In genomic region chr5:137123516-137123915, GRCm38 (mm10) we compare ENCODE assay signal across 19 mouse cellular contexts. TPM values are rescaled to one million over a fixed set of nuclear protein-coding genes. Genes with fewer than 3 reads are reported as not detected.
DNase-seq lines count a peak whose midpoint lies in the region; ATAC-seq and TF ChIP-seq lines count a peak whose summit lies in the region.
"Had no signal": no experiment of that assay in that cellular context is flagged by ENCODE, and none has a peak within 500 bp of the region (broad histone marks: within the 10 kb centered on the region; RNA-seq: fewer than 3 reads in every experiment).

No protein-coding gene starts in this region.

- H3K9me3 ChIP-seq in liver, embryonic 13.5 days (replicated peaks), result no peaks in the 10 kb centered on the region
- no peaks in the 10 kb centered on the region for H3K9me3 ChIP-seq in forebrain, embryonic 16.5 days (ENCODE audit: control insufficient read depth, low read length)
- no peaks in the 10 kb centered on the region for H3K9me3 ChIP-seq in hindbrain, postnatal 0 days (ENCODE audit: low read length)
- no peaks in the 10 kb centered on the region for H3K9me3 ChIP-seq in midbrain, postnatal 0 days (ENCODE audit: low read length)
- H3K9me3 ChIP-seq: heart, embryonic 13.5 days; kidney, embryonic 15.5 days had no signal

- 32% methylated on average over 4 of the region's 4 CpGs for WGBS in liver, embryonic 13.5 days (ENCODE audit: insufficient replicate concordance)
- 80% methylated on average over 4 of the region's 4 CpGs for WGBS in forebrain, embryonic 16.5 days
- 85% methylated on average over 4 of the region's 4 CpGs for WGBS in hindbrain, postnatal 0 days
- WGBS in midbrain, postnatal 0 days, result 79% methylated on average over 4 of the region's 4 CpGs

- H3K36me3 ChIP-seq in liver, embryonic 13.5 days, result no peaks in the 10 kb centered on the region
- no peaks in the 10 kb centered on the region for H3K36me3 ChIP-seq in forebrain, embryonic 16.5 days (ENCODE audit: control insufficient read depth, insufficient read depth)
- no peaks in the 10 kb centered on the region for H3K36me3 ChIP-seq in hindbrain, postnatal 0 days (ENCODE audit: insufficient read depth, low read length)
- H3K36me3 ChIP-seq in midbrain, postnatal 0 days (ENCODE audit: insufficient read depth, low read length), result no peaks in the 10 kb centered on the region
- H3K36me3 ChIP-seq: heart, embryonic 13.5 days; kidney, embryonic 15.5 days had no signal

- no peak overlapping the region for H3K27ac ChIP-seq in liver, embryonic 13.5 days
- H3K27ac ChIP-seq in forebrain, embryonic 16.5 days (ENCODE audit: low read length), result peak overlapping the region; percentile 58
- peak overlapping the region; percentile 62 for H3K27ac ChIP-seq in hindbrain, postnatal 0 days
- H3K27ac ChIP-seq in midbrain, postnatal 0 days (ENCODE audit: low read depth, low read length), result peak overlapping the region; percentile 80
- H3K27ac ChIP-seq: heart, embryonic 13.5 days; kidney, embryonic 15.5 days had no signal

- no peak for DNase-seq in liver, embryonic 13.5 days
- no peak for DNase-seq in liver
- no peak for DNase-seq in hindbrain, postnatal 0 days (ENCODE audit: low spot score)
- no peak for DNase-seq in midbrain, postnatal 0 days (ENCODE audit: low spot score)
- no peak for DNase-seq in left cerebral cortex, adult 9 months (ENCODE audit: low spot score in 2 of 2)
- DNase-seq in kidney, postnatal 25 days, result no peak
- DNase-seq in thymus, postnatal 36 days, result no peak
- DNase-seq: cerebellum, adult 9-11 months; heart, postnatal 4 days; spleen, adult 18-20 months had no signal

- peak; percentile 52; the same call in 1 of the 2 replicates for ATAC-seq in liver, embryonic 13.5 days (ENCODE audit: low read depth)
- no peak for ATAC-seq in forebrain, embryonic 16.5 days
- 0 out of 2 replicates have a peak, but pooled peaks have one; percentile 14 for ATAC-seq in hindbrain, postnatal 0 days
- no peak for ATAC-seq in midbrain, postnatal 0 days (ENCODE audit: low FRiP score)
- ATAC-seq: activated CD4-positive, CD25-positive, alpha-beta regulatory T cell, adult 4 months had no signal

- H3K4me3 ChIP-seq in liver, embryonic 13.5 days (replicated peaks), result no peak overlapping the region
- no peak overlapping the region for H3K4me3 ChIP-seq in forebrain, embryonic 16.5 days (replicated peaks; ENCODE audit: low read length)
- H3K4me3 ChIP-seq in hindbrain, postnatal 0 days (ENCODE audit: low read length), result no peak overlapping the region
- no peak overlapping the region for H3K4me3 ChIP-seq in midbrain, postnatal 0 days (ENCODE audit: low read depth, low read length)
- H3K4me3 ChIP-seq: heart, embryonic 13.5 days; kidney, embryonic 15.5 days had no signal

- H3K27me3 ChIP-seq in liver, embryonic 13.5 days, result no peaks in the 10 kb centered on the region
- no peaks in the 10 kb centered on the region for H3K27me3 ChIP-seq in forebrain, embryonic 16.5 days (replicated peaks; ENCODE audit: control insufficient read depth, insufficient read depth, low read length)
- no peaks in the 10 kb centered on the region for H3K27me3 ChIP-seq in hindbrain, postnatal 0 days (ENCODE audit: insufficient read depth, low read length)
- no peaks in the 10 kb centered on the region for H3K27me3 ChIP-seq in midbrain, postnatal 0 days (ENCODE audit: insufficient read depth, low read length)
- H3K27me3 ChIP-seq: kidney, embryonic 15.5 days had no signal

- peaks cover 23% of the 10 kb centered on the region for H3K4me1 ChIP-seq in liver, embryonic 13.5 days (replicated peaks)
- peaks cover 10% of the 10 kb centered on the region for H3K4me1 ChIP-seq in forebrain, embryonic 16.5 days (replicated peaks; ENCODE audit: control insufficient read depth, insufficient read depth, low read length)
- peaks cover 4% of the 10 kb centered on the region; the same call in 1 of the 2 replicates for H3K4me1 ChIP-seq in hindbrain, postnatal 0 days (ENCODE audit: insufficient read depth, low read length)
- H3K4me1 ChIP-seq in midbrain, postnatal 0 days (ENCODE audit: insufficient read depth, low read length), result 0 out of 2 replicates have a peak, but pooled peaks cover 8% of the 10 kb centered on the region

- no peak for TF ChIP-seq CTCF in hindbrain, postnatal 0 days (IDR thresholded peaks at IDR 0.05; ENCODE audit: low read depth)
- TF ChIP-seq CTCF in midbrain, postnatal 0 days (IDR thresholded peaks at IDR 0.05), result no peak

- no peak overlapping the region for H3K9ac ChIP-seq in liver, embryonic 13.5 days
- H3K9ac ChIP-seq in forebrain, embryonic 16.5 days (replicated peaks; ENCODE audit: low read depth, low read length), result no peak overlapping the region
- no peak overlapping the region for H3K9ac ChIP-seq in hindbrain, postnatal 0 days (replicated peaks; ENCODE audit: low read length)
- H3K9ac ChIP-seq in midbrain, postnatal 0 days (replicated peaks; ENCODE audit: low read length, poor library complexity, severe bottlenecking), result no peak overlapping the region
- H3K9ac ChIP-seq: heart, embryonic 13.5 days; kidney, embryonic 15.5 days had no signal

- H3K4me2 ChIP-seq in liver, embryonic 13.5 days, result no peak overlapping the region
- no peak overlapping the region for H3K4me2 ChIP-seq in forebrain, embryonic 16.5 days (ENCODE audit: low read length)
- no peak overlapping the region for H3K4me2 ChIP-seq in hindbrain, postnatal 0 days (ENCODE audit: low read depth, low read length)
- H3K4me2 ChIP-seq in midbrain, postnatal 0 days (ENCODE audit: low read depth, low read length, poor library complexity, severe bottlenecking), result no peak overlapping the region
- H3K4me2 ChIP-seq: heart, embryonic 13.5 days had no signal

RNA-seq across cellular contexts. Expression of gene Trim56, which starts 7.5 kb away (rescaled TPM):
- polyA plus RNA-seq in liver, embryonic 13.5 days (2015; fragmentation: Nextera tagmentation; extraction: Ambion mirVana), result 8.4 and 9.9 TPM in 2 replicates
- 2.6 and 3.5 TPM in 2 replicates for polyA plus RNA-seq in forebrain, embryonic 16.5 days (2015; fragmentation: Nextera tagmentation; extraction: Ambion mirVana)
- total RNA-seq in hindbrain, postnatal 0 days (2014; rRNA removed), result 3.7 and 7.2 TPM in 2 replicates
- polyA plus RNA-seq in hindbrain, postnatal 0 days (2015; fragmentation: Nextera tagmentation; extraction: Ambion mirVana), result 2.6 and 3.1 TPM in 2 replicates
- 3.7 and 5.4 TPM in 2 replicates for total RNA-seq in midbrain, postnatal 0 days (2014; rRNA removed)
- polyA plus RNA-seq in midbrain, postnatal 0 days (2015; fragmentation: Nextera tagmentation; extraction: Ambion mirVana), result 1.2 and 1.4 TPM in 2 replicates

RNA-seq across cellular contexts. Expression of gene Muc3, which starts 25.6 kb away (rescaled TPM):
- polyA plus RNA-seq in liver, embryonic 13.5 days (2015; fragmentation: Nextera tagmentation; extraction: Ambion mirVana), result not detected in 2 replicates
- not detected in 2 replicates for polyA plus RNA-seq in forebrain, embryonic 16.5 days (2015; fragmentation: Nextera tagmentation; extraction: Ambion mirVana)
- not detected in 2 replicates for total RNA-seq in hindbrain, postnatal 0 days (2014; rRNA removed)
- not detected in 2 replicates for polyA plus RNA-seq in hindbrain, postnatal 0 days (2015; fragmentation: Nextera tagmentation; extraction: Ambion mirVana)
- total RNA-seq in midbrain, postnatal 0 days (2014; rRNA removed), result not detected in 2 replicates
- not detected in 2 replicates for polyA plus RNA-seq in midbrain, postnatal 0 days (2015; fragmentation: Nextera tagmentation; extraction: Ambion mirVana)
- total RNA-seq: adrenal gland, postnatal 4 days; gastrocnemius, postnatal 25 days; heart, postnatal 4 days; layer of hippocampus, postnatal 10 days; left cerebral cortex, postnatal 14 days had no signal
- polyA plus RNA-seq: kidney, embryonic 15.5 days; urinary bladder, adult 2 months had no signal

RNA-seq across cellular contexts. Expression of gene Serpine1, which starts 51.4 kb away (rescaled TPM):
- polyA plus RNA-seq in liver, embryonic 13.5 days (2015; fragmentation: Nextera tagmentation; extraction: Ambion mirVana), result 0.05 TPM in 1 of 2 replicates, not detected in the other
- 0.11 and 0.15 TPM in 2 replicates for polyA plus RNA-seq in forebrain, embryonic 16.5 days (2015; fragmentation: Nextera tagmentation; extraction: Ambion mirVana)
- total RNA-seq in hindbrain, postnatal 0 days (2014; rRNA removed), result 3.0 and 3.5 TPM in 2 replicates
- 0.10 and 0.25 TPM in 2 replicates for polyA plus RNA-seq in hindbrain, postnatal 0 days (2015; fragmentation: Nextera tagmentation; extraction: Ambion mirVana)
- 3.3 and 3.7 TPM in 2 replicates for total RNA-seq in midbrain, postnatal 0 days (2014; rRNA removed)
- polyA plus RNA-seq in midbrain, postnatal 0 days (2015; fragmentation: Nextera tagmentation; extraction: Ambion mirVana), result 0.06 and 0.30 TPM in 2 replicates
- polyA plus RNA-seq: activated CD4-positive, CD25-positive, alpha-beta regulatory T cell, adult 4 months had no signal

Comparison
In these comparisons a context has a peak if more than half of its experiments do, and no peak if none do; other contexts are left out.
1. ATAC-seq: peak in liver, embryonic 13.5 days (single experiment) and hindbrain, postnatal 0 days (single experiment); none in forebrain, embryonic 16.5 days (single experiment) and midbrain, postnatal 0 days (single experiment).